Mouse (Mus musculus) kidney, embryonic 15.5 days (tissue): ENCODE data around the gene Atf6b. TPM values are rescaled to one million over a fixed set of nuclear protein-coding genes. Genes with fewer than 3 reads are reported as not detected.
A peak's percentile ranks its signal among the peaks of the same experiment; 100 is the strongest.

ENCODE experiments used
- ATAC-seq: fragments of 200-750 bp; cut with Nextera tagmentation; replicated peaks from 2 replicates; pipeline ENCODE4 v1.8.0; 2017; ENCODE audit warnings: moderate TSS enrichment; ENCODE audit not compliant: low FRiP score
- H3K27ac ChIP-seq: fragments of 300-500 bp; sonication (generic); 2 replicates; pipeline ENCODE4 v1.5.1; 2015; ENCODE audit warnings: mild to moderate bottlenecking, inconsistent platforms
- H3K27me3 ChIP-seq: fragments of 300-500 bp; sonication (generic); 2 replicates; pipeline ENCODE4 v1.6.1; 2015; ENCODE audit warnings: inconsistent platforms
- H3K36me3 ChIP-seq: fragments of 300-500 bp; sonication (generic); 2 replicates; pipeline ENCODE4 v1.6.1; 2015; ENCODE audit warnings: inconsistent platforms
- H3K4me1 ChIP-seq: fragments of 300-500 bp; sonication (generic); 2 replicates; pipeline ENCODE4 v1.6.1; 2015; ENCODE audit warnings: inconsistent platforms
- H3K4me2 ChIP-seq: fragments of 300-500 bp; sonication (generic); 2 replicates; pipeline ENCODE4 v1.6.1; 2015; ENCODE audit warnings: moderate library complexity, mild to moderate bottlenecking, inconsistent platforms
- H3K4me3 ChIP-seq: fragments of 300-500 bp; sonication (generic); replicated peaks from 2 replicates; pipeline ENCODE4 v1.5.1; 2015; ENCODE audit warnings: mild to moderate bottlenecking, inconsistent platforms
- H3K9ac ChIP-seq: fragments of 300-500 bp; sonication (generic); 2 replicates; pipeline ENCODE4 v1.6.1; 2015; ENCODE audit warnings: mild to moderate bottlenecking, inconsistent platforms
- H3K9me3 ChIP-seq: fragments of 300-500 bp; sonication (generic); replicated peaks from 2 replicates; pipeline ENCODE4 v1.6.1; 2016; ENCODE audit warnings: inconsistent platforms
- WGBS: fragments of 180-500 bp; shearing (Covaris S2); methylation state at CpG from one replicate; pipeline ENCODE4 v1.1.7; 2015; ENCODE audit warnings: mixed read lengths; 5-methylcytosine and 5-hydroxymethylcytosine counted together
- polyA plus RNA-seq: library from polyadenylated mRNA; unstranded; fragments of >200 nt; fragmentation: Nextera tagmentation; extraction: Ambion mirVana; gene quantifications from 2 replicates; pipeline ENCODE4 v1.2.1, GENCODE M21; 2015

Gene Atf6b
- polyA plus RNA-seq, 1 experiment from 2014 or later: 98.2 TPM

DNA sequence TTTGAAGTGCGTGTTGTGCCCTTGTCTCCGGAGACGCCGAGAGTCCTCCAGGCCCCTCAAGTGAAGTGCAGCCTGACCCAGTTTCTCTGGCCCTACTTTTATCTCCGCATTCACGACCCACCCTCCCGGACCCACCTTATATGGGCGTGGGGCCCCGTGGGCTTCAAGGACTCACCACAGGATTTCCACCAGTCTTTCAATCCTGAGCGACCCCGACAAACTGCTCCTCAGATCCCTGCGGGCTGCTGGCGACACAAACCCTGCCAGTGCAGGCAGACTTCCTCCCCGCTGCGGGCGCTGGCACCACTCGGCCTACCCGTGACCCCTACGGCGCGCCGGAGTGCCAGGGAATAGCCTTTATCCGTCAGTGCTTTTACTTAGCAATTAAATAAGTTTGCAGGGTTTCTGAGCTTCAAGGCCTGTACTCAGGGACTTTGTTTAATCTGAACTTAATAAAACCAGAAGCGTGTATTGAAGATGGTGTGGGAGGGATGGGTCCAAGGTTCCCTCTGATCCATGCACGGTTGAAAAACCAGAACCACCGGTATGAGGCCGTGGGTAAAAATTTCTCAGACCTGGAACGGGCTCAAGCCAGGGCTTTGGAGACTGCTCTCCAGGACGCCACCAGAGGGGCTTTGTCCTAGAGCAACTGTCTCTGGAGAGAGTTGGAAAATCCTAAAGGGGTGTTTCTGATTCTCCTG is 18.9 kb upstream of the Atf6b start, which contains the start of gene Ppt2:
Ppt2 (minus strand) TSS at position 568 of the 701 bp plus-strand sequence.
- peaks cover 22% of the 10 kb centered on the region for H3K36me3 ChIP-seq
- H3K4me2 ChIP-seq: peak within 1 kb of the TSS; percentile 94
- no peaks in the 10 kb centered on the region for H3K9me3 ChIP-seq
- H3K27me3 ChIP-seq: peaks cover 28% of the 10 kb centered on the region
- 3% methylated on average over 29 of the region's 29 CpGs for WGBS
- peak within 1 kb of the TSS; percentile 46 for H3K9ac ChIP-seq
- ATAC-seq: peak; percentile 20
- H3K4me1 ChIP-seq: peaks cover 70% of the 10 kb centered on the region
- peak within 1 kb of the TSS; percentile 76 for H3K4me3 ChIP-seq
- H3K27ac ChIP-seq: peak within 1 kb of the TSS; percentile 95

DNA sequence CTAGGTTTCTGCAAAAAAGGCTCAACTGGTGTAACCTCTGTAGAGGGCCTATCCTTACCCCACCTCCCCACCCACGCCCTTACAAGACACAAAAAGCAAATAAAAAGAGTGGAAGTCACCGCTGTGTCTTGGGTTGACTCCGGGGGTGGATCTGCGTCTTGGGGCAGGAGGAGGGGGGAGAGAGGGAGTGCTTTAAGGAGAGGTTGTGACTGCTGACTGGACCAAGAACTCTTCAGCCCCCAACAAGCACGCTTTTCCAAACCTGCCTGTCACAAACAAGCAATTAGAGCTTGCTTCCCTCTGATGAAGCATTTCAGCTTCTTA is 18.3 kb upstream of the Atf6b start:
- peaks cover 70% of the 10 kb centered on the region for H3K4me1 ChIP-seq

DNA sequence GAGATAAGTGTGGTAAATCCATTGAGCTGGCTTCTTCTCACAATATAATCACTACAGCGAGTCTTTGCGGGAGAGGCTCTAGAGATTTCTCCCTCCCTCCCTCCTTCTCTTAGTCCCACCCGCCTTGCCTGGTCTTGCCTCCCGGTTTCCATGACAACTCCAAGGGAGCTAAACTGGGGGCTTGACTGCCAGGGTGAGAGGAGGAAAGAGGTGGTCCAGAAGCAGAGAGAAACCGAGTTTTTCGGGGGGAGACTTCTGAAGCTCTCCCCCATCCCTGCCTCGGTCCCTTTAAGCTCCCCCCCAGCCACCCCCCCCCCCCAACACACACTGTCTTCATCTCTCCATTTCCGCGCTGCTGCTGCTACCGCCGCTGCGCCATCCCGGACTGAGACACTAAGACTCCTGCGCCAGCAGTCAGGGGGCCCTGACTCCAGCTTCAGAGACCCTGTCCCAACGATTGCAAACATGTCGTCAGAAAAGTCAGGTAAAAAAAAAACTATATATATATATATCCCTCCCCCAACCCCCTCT is 17.7 kb upstream of the Atf6b start, which contains the start of gene Prrt1:
Prrt1 (plus strand) TSS at position 313 of the 531 bp plus-strand sequence.
- WGBS: 2% methylated on average over 16 of the region's 16 CpGs
- H3K4me3 ChIP-seq: peak within 1 kb of the TSS; percentile 76
- peaks cover 10% of the 10 kb centered on the region for H3K36me3 ChIP-seq
- H3K27me3 ChIP-seq: peaks cover 28% of the 10 kb centered on the region
- no peaks in the 10 kb centered on the region for H3K9me3 ChIP-seq
- H3K4me1 ChIP-seq: peaks cover 70% of the 10 kb centered on the region
- ATAC-seq: no peak
- peak within 1 kb of the TSS; percentile 46 for H3K9ac ChIP-seq
- peak within 1 kb of the TSS; percentile 95 for H3K27ac ChIP-seq
- peak within 1 kb of the TSS; percentile 94 for H3K4me2 ChIP-seq

More for the DNA sequence above, 18.3 kb upstream of the Atf6b start:
- peaks cover 28% of the 10 kb centered on the region for H3K27me3 ChIP-seq
- H3K9ac ChIP-seq: peak overlapping the region; percentile 46
- 24% methylated on average over 5 of the region's 5 CpGs for WGBS
- H3K27ac ChIP-seq: peak overlapping the region; percentile 95
- no peaks in the 10 kb centered on the region for H3K9me3 ChIP-seq
- H3K4me2 ChIP-seq: peak overlapping the region; percentile 94
- H3K36me3 ChIP-seq: peaks cover 17% of the 10 kb centered on the region
- ATAC-seq: no peak
- peak overlapping the region; percentile 76 for H3K4me3 ChIP-seq

DNA sequence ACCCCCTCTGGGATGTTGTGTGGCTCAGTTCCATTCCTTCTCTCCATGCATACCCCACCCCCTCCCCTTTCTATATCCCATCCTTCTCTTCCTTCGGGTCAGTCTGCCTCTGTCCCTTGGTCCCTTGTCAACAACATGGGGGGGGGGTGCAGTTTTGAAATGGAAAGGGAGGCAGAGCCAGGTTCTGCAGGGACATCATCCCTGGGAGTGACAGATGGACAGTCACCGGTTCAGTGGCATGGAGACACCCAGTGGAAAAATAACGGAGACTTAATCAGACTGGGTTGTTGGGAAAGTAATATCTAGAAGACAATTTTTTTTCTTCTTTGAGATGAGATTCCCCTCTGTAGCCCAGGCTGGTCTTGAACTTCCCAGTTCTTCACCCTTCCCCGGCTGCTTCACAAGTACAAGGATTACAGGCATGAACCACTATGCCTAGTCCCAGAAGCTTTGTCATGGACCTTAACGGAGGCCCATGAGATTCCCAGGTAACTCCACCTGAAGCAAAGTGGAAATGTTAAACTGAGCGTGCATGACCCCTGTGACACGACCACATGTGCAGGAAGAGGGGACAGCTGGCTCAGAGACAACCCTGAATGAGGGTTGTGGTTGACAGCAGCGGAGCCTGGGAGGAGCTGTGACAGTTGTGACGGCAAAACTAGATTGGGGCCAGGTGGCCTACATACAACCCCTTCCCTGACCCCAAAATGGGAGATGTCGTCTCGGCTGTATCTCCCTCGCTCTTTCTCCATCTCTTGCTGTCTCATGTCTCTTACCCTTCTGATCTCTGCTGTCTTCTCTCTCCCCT is 16.9 kb upstream of the Atf6b start:
- H3K4me2 ChIP-seq: peak overlapping the region; percentile 94
- H3K9ac ChIP-seq: no peak overlapping the region
- peaks cover 7% of the 10 kb centered on the region for H3K36me3 ChIP-seq
- H3K4me1 ChIP-seq: peaks cover 70% of the 10 kb centered on the region
- 14% methylated on average over 12 of the region's 12 CpGs for WGBS
- peak overlapping the region; percentile 76 for H3K4me3 ChIP-seq
- no peak for ATAC-seq
- H3K27ac ChIP-seq: no peak overlapping the region
- H3K9me3 ChIP-seq: no peaks in the 10 kb centered on the region
- H3K27me3 ChIP-seq: peaks cover 28% of the 10 kb centered on the region

DNA sequence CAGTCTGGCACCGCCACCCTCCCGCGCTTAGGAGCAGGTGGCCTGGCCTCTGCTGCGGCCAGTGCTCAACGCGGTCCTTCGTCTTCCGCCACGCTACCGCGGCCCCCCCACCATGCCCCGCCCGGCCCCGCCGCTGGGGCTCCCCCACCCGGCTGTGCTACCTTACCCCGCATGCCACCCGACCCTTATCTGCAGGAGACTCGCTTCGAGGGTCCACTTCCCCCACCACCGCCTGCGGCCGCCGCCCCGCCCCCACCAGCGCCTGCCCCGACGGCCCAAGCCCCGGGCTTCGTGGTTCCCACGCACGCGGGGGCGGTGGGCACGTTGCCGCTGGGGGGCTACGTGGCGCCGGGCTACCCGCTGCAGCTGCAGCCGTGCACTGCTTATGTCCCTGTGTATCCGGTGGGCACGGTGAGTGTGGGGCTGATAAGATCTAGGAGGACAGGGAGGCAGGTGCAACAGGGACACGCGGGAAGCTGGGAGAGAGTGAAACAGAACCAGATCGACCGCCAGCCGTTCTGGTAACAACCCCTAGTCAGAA is 16.1 kb upstream of the Atf6b start:
- Histone ChIP-seq H3K9me3 (no peaks in the 10 kb centered on the region), H3K27ac (no peak overlapping the region), H3K9ac (peak overlapping the region; percentile 7; the same call in 1 of the 2 replicates), H3K4me1 (peaks cover 63% of the 10 kb centered on the region), H3K27me3 (peaks cover 28% of the 10 kb centered on the region), H3K4me2 (peak overlapping the region; percentile 94), H3K36me3 (no peaks in the 10 kb centered on the region), H3K4me3 (peak overlapping the region; percentile 48)
- 2% methylated on average over 48 of the region's 48 CpGs for WGBS
- no peak for ATAC-seq

DNA sequence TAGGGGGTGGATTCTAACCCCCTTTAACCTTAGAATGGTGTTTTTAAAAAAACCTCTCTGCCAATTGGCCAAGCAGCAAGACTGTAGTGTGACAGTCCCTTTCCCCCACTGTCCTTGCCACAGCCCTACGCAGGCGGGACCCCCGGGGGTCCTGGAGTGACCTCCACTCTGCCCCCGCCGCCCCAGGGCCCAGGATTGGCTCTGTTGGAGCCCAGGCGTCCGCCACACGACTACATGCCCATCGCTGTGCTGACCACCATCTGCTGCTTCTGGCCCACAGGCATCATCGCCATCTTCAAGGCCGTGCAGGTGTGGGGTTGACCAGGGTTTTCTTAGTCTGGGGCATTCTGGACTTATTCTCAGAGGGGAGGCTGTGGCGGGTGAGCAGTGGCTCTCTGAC is 15.3 kb upstream of the Atf6b start:
- WGBS: 7% methylated on average over 12 of the region's 12 CpGs
- H3K27ac ChIP-seq: no peak overlapping the region
- peak overlapping the region; percentile 94 for H3K4me2 ChIP-seq
- no peaks in the 10 kb centered on the region for H3K9me3 ChIP-seq
- peak overlapping the region; percentile 38; the same call in 1 of the 2 replicates for H3K9ac ChIP-seq
- H3K4me3 ChIP-seq: peak overlapping the region; percentile 48
- peaks cover 55% of the 10 kb centered on the region for H3K4me1 ChIP-seq
- peaks cover 28% of the 10 kb centered on the region for H3K27me3 ChIP-seq
- ATAC-seq: no peak
- no peaks in the 10 kb centered on the region for H3K36me3 ChIP-seq

DNA sequence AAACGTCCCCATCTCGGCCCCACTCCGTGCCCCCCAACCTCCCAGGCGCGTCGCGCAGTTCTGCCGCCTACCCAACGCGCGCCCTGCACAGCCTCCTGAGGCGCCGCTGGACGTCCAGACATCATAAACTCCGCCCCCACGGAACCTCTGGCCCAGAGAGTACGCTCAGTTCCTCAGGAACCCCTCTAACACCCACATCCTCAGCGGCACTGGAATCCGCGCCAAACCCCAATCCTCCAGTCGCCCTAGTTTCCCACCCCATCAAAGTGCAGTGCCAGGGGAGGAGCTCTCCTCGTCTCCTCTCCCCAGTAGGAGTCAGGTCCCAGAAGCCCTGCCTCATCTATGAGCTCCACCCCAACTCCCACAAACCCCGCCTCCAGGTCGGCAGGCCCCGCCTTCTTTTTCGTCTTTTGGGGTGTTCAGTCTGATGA is 14.7 kb upstream of the Atf6b start:
- Histone ChIP-seq H3K9ac (peak overlapping the region; percentile 38; the same call in 1 of the 2 replicates), H3K4me1 (peaks cover 52% of the 10 kb centered on the region), H3K9me3 (no peaks in the 10 kb centered on the region), H3K4me2 (peak overlapping the region; percentile 94), H3K36me3 (no peaks in the 10 kb centered on the region), H3K27me3 (peaks cover 28% of the 10 kb centered on the region), H3K4me3 (peak overlapping the region; percentile 48), H3K27ac (no peak overlapping the region)
- WGBS: 1% methylated on average over 26 of the region's 26 CpGs
- peak; percentile 47 for ATAC-seq

DNA sequence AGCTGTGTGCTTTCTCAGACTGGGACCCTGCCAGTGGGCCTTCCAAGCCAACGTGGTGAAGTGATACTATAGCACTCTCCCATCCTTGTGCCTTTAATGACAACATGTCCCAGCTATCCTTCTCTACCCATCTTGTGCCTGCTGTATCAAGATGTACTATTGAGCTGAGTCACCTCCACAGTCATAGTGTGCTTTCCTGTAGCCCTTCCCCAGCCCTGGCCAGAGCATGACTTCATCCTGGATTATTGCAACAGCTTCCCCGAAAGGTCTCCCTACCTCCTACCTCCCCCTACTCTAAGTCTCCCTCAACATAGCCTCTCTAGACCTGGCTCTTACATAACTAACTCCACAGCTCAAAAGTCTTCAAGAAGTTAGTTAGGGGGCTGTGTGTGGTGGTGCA is 11.3 kb upstream of the Atf6b start:
- no peak overlapping the region for H3K27ac ChIP-seq
- WGBS: 75% methylated on average over 2 of the region's 2 CpGs
- H3K4me3 ChIP-seq: no peak overlapping the region
- H3K4me2 ChIP-seq: no peak overlapping the region
- peaks cover 17% of the 10 kb centered on the region for H3K27me3 ChIP-seq
- no peak overlapping the region for H3K9ac ChIP-seq
- peaks cover 24% of the 10 kb centered on the region for H3K4me1 ChIP-seq
- no peaks in the 10 kb centered on the region for H3K36me3 ChIP-seq
- no peaks in the 10 kb centered on the region for H3K9me3 ChIP-seq
- no peak for ATAC-seq

DNA sequence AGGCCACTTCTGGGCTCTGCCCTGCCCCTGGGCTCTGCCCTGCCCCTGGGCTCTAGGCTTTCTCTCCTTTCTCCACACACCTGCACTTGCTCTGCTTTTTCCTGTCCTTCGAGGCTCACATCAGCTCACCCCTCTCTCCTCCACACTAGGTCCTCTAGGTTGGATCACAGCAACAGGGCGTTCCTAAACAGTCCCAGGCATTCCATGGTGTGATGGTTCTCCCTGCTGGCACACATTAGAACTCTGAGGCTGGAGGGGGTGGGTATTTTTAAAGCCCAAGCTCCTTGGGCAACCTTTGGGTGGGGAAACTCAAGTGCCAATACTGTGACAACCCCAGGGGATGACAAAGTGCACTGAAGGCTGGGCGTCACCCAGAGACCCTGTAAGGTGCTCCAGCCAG is 9.5 kb upstream of the Atf6b start:
- H3K36me3 ChIP-seq: no peaks in the 10 kb centered on the region
- 61% methylated on average over 3 of the region's 3 CpGs for whole genome bisulfite sequencing

DNA sequence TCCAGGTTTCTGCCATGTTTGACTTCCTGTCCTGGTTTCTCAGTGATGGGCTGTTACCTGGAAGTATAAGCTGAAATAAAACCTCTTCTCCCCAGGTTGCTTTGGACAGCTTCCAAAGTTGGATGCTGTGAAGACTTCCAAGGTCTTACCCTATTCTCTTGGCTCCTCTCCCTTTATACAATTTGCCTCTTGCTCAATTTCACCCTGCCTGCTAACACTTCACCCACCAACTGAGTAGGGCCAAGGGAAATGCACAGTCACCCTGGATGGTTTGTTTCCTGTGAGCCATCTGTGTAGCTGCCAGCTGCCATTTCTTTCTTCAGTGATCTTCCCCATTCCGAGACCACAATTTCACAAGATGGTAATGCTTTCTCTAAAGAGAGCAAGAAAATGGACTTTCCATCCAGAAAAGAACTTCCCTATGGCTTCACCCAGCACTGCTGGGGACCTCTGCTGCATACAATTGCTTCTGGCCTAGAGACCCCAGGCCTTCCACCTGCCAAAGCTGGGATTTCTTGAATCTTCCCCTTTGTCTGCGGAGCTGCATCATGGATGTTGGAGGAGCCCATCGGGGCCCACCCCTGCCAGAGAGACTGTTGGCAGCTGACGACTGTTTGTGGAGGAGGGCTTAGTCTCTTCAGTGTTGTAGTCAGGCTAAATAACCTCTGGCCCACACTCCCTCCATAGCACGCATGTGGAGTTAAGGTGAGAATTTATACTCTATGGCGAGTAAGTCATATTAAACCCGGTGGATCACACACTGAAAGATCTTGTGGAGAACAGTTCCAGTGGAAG is 7.3 kb upstream of the Atf6b start:
- 75% methylated on average over 7 of the region's 7 CpGs for WGBS

More for the DNA sequence above, 9.5 kb upstream of the Atf6b start:
- Histone ChIP-seq H3K4me1 (peaks cover 15% of the 10 kb centered on the region), H3K4me2 (no peak overlapping the region), H3K4me3 (no peak overlapping the region), H3K9ac (no peak overlapping the region), H3K27me3 (no peaks in the 10 kb centered on the region), H3K9me3 (no peaks in the 10 kb centered on the region), H3K27ac (no peak overlapping the region)
- no peak for ATAC-seq

More for the DNA sequence above, 7.3 kb upstream of the Atf6b start:
- no peak for ATAC-seq
- H3K36me3 ChIP-seq: no peaks in the 10 kb centered on the region
- no peaks in the 10 kb centered on the region for H3K27me3 ChIP-seq
- peaks cover 16% of the 10 kb centered on the region for H3K4me1 ChIP-seq
- no peak overlapping the region for H3K4me3 ChIP-seq
- H3K9ac ChIP-seq: no peak overlapping the region
- no peak overlapping the region for H3K4me2 ChIP-seq
- H3K27ac ChIP-seq: no peak overlapping the region
- no peaks in the 10 kb centered on the region for H3K9me3 ChIP-seq
